Mouse (Mus musculus) thymus, adult 2 months (tissue): ENCODE data around the gene Dpf1.

ENCODE experiments used
- CTCF ChIP-seq: fragments of 200-500 bp; IDR thresholded peaks from 2 replicates; pipeline ENCODE4 v1.5.1; 2012; ENCODE audit warnings: mild to moderate bottlenecking, control low read depth, low read length, moderate library complexity, borderline replicate concordance; ENCODE audit not compliant: control insufficient read depth, poor library complexity, insufficient read depth; ENCODE audit errors: extremely low read depth
- POLR2A ChIP-seq: fragments of 200-500 bp; IDR thresholded peaks from 2 replicates; pipeline ENCODE4 v1.6.1; 2012; ENCODE audit warnings: mild to moderate bottlenecking, low read length, control low read depth, moderate library complexity; ENCODE audit not compliant: control insufficient read depth, poor library complexity, insufficient read depth; ENCODE audit errors: extremely low read depth

DNA sequence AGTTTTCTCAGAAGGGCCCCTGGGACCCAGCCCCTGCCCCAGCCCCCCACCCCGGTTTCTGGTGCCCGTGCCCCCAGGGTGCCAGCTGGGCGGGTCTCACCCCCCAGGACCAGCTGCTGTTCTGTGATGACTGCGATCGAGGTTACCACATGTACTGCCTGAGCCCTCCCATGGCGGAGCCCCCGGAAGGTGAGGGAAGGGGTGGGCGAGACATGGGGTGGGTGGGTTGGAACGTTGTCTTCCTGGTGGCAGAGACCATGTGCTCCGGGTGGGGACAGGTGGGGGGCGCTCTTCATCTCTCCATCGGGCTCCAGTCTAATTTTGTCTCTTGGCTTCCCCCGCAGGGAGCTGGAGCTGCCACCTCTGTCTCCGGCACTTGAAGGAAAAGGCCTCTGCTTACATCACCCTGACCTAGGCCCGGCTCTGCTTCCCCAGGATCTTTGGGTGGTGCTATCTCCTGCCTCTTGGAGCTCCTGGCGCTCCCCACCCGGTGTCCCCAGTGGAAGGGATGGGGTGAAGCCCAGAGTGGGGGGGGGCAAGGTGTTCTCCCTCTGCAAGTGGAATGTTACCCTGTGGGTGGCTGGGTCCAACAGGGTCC lies 12.5 kb downstream of the Dpf1 start:
- TF ChIP-seq POLR2A, result no peak
- no peak for TF ChIP-seq CTCF
